Mouse (Mus musculus): Measurements from ENCODE around the gene Cstb.

Gene Cstb

GRCm38 (mm10) chr10:78425181-78426041 lies at the start of gene Cstb:
Gene Cstb, plus strand, starts transcription at chr10:78425669.
- no peak for TF ChIP-seq GATA4 (IDR thresholded peaks at IDR 0.05; ENCODE audit: insufficient replicate concordance, low read length)

GRCm38 (mm10) chr10:78378516-78378915 lies 47.0 kb upstream of the Cstb start:
- no peak for TF ChIP-seq GATA4 (IDR thresholded peaks at IDR 0.05; ENCODE audit: insufficient replicate concordance, low read length)

GRCm38 (mm10) chr10:78383567-78383966 lies 41.9 kb upstream of the Cstb start:
- TF ChIP-seq GATA4 (IDR thresholded peaks at IDR 0.05; ENCODE audit: insufficient replicate concordance, low read length) = no peak

- no peak for TF ChIP-seq GATA4 (IDR thresholded peaks at IDR 0.05; ENCODE audit: insufficient replicate concordance, low read length)
Observed at GRCm38 (mm10) chr10:78385520-78385919, 39.9 kb upstream of the Cstb start.

- no peak for TF ChIP-seq GATA4 (IDR thresholded peaks at IDR 0.05; ENCODE audit: insufficient replicate concordance, low read length)
Observed at GRCm38 (mm10) chr10:78388216-78388980, 37.1 kb upstream of the Cstb start.

GRCm38 (mm10) chr10:78390982-78391470 lies 34.4 kb upstream of the Cstb start:
- TF ChIP-seq GATA4 (IDR thresholded peaks at IDR 0.05; ENCODE audit: insufficient replicate concordance, low read length) = no peak

GRCm38 (mm10) chr10:78392072-78392471 lies 33.4 kb upstream of the Cstb start:
- TF ChIP-seq GATA4 (IDR thresholded peaks at IDR 0.05; ENCODE audit: insufficient replicate concordance, low read length) = no peak

GRCm38 (mm10) chr10:78395377-78395776 lies 30.1 kb upstream of the Cstb start:
- no peak for TF ChIP-seq GATA4 (IDR thresholded peaks at IDR 0.05; ENCODE audit: insufficient replicate concordance, low read length)

GRCm38 (mm10) chr10:78395819-78396624 lies 29.4 kb upstream of the Cstb start:
- no peak for TF ChIP-seq GATA4 (IDR thresholded peaks at IDR 0.05; ENCODE audit: insufficient replicate concordance, low read length)

- no peak for TF ChIP-seq GATA4 (IDR thresholded peaks at IDR 0.05; ENCODE audit: insufficient replicate concordance, low read length)
Observed at GRCm38 (mm10) chr10:78396625-78396885, 28.9 kb upstream of the Cstb start.

- TF ChIP-seq GATA4 (IDR thresholded peaks at IDR 0.05; ENCODE audit: insufficient replicate concordance, low read length) = no peak
Observed at GRCm38 (mm10) chr10:78399090-78399657, 26.3 kb upstream of the Cstb start.

GRCm38 (mm10) chr10:78401127-78401526 lies 24.3 kb upstream of the Cstb start:
- TF ChIP-seq GATA4 (IDR thresholded peaks at IDR 0.05; ENCODE audit: insufficient replicate concordance, low read length) = no peak

- TF ChIP-seq GATA4 (IDR thresholded peaks at IDR 0.05; ENCODE audit: insufficient replicate concordance, low read length) = no peak
Observed at GRCm38 (mm10) chr10:78402301-78402922, 23.1 kb upstream of the Cstb start.

- no peak for TF ChIP-seq GATA4 (IDR thresholded peaks at IDR 0.05; ENCODE audit: insufficient replicate concordance, low read length)
Observed at GRCm38 (mm10) chr10:78406152-78406551, 19.3 kb upstream of the Cstb start.

GRCm38 (mm10) chr10:78407132-78407531 lies 18.3 kb upstream of the Cstb start:
- no peak for TF ChIP-seq GATA4 (IDR thresholded peaks at IDR 0.05; ENCODE audit: insufficient replicate concordance, low read length)
